Mouse (Mus musculus) 3T3-L1 (cell line): ENCODE measurements around the gene Fbrsl1.

ENCODE experiments used
- DNase-seq: peaks from one replicate; pipeline ENCODE4 v3.0.0-alpha.2; 2015; ENCODE audit warnings: low read depth, low spot score

The Fbrsl1 gene

DNA sequence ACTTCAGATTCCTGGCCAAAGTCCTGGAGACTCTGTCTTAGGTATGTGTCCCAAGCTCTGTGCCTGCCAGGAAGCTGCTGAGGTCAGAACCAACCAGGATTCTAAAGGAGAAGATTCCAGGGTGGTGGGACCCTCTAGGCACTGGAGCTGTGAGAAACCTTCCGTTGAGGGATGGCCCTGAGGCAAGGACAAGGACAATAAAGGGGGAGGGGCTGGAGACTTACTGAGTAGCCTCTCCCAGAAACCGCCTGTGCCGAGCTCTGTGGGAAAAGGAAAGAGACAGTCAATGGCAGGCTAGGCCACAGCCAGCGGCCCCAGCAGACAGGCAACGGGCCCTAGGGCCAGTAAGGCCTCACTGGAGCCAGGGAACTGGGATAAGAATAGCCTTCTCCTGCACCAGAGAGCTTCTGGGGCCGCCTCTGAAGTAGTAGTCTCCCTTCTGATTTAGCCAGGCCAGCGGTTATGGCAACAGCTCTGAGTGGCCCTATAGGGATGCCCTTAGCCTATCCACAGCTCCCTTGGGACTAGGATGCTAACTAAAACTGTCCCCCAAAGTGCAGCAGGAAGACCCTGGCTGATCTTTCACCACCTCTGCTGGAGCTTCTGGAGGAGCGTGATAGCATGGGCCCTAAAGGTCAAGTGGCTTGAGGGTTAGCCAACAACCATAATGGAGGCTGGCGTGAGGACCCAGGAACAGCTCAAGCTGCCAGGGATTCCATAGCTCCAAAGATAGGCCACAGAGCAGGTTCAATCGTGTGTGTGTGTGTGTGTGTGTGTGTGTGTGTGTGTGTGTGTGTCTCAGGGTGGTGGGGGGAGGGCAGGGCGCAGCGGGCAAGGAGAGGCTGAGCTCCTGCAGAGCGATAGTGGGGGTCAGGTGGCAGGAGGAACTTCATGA lies 32.2 kb downstream of the Fbrsl1 start:
- DNase-seq: no peak

DNA sequence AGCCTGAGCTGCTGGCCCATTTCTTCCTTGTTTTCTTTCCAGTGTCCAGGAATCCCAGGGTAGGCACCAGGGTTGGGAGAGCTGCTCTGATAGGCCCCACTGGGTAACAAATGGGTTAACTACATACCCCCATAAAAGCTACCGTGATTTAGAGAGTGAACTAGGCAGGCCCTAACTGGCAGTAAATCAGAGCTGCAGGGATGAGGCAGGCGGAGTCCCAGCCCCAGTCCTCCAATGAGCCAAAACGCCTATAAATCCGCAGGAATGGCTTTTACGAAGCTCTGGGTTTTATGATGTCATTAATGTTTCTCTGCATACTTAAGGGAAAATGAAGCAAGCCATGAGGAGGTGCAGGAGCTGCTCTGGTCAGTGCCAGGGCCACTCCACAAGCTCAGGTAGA lies 33.3 kb downstream of the Fbrsl1 start:
- DNase-seq: no peak

DNA sequence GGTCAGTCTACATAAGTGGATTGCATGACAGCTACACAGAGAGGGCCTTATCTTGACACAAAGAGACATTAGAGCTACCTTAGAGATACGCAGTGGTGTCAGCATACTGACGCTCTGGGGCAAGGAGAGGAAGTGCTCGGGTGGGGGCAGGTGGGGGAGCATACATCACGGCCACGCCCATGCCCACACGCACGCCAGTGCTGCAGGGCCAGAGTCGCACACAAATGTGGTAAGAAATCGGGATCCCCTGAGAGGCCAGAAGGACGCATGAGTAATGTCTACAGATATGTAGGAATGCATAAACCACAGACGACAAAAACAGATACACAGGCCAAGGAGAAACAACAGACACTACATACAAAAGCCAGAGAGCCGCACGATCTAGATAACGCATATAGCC lies 35.3 kb downstream of the Fbrsl1 start:
- peak; percentile 83 for DNase-seq

DNA sequence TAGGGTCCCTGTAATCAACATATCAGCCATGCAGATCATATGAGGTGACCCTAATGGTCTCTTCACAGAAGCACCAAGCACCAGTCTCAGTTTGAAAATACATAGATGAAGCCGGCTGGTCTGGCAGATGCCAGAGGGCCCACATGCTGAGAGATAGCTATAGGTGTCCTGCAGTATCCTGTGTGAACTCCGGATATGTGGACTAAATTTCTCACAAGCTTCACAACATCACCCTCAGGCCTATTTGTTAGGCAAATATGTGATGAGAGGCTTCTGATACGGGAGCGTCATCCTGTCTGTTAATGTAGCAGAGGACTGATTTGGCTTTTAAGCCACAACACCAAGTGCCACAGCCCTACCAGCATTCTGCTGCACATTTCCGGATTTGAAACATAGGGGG lies 37.9 kb downstream of the Fbrsl1 start:
- DNase-seq: no peak

DNA sequence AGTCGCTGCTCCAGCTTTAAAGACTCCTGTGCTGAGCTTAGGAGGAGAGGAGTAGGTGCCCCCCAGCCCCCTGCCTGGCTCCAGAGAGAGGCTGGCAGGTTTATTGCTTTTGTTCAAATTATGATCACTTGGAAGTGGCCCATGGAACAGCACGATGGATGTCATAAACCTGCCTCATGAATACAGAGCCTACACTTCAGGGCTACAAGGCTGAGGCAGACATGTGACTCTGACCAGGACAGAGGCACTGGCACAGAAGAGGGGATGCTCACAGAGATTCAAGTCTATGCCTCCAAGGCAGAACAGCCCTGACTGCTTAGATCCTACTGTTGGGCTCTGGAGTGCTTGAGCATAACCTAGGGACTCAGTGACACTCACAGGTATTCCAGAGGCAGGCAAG lies 39.3 kb downstream of the Fbrsl1 start:
- DNase-seq: no peak

DNA sequence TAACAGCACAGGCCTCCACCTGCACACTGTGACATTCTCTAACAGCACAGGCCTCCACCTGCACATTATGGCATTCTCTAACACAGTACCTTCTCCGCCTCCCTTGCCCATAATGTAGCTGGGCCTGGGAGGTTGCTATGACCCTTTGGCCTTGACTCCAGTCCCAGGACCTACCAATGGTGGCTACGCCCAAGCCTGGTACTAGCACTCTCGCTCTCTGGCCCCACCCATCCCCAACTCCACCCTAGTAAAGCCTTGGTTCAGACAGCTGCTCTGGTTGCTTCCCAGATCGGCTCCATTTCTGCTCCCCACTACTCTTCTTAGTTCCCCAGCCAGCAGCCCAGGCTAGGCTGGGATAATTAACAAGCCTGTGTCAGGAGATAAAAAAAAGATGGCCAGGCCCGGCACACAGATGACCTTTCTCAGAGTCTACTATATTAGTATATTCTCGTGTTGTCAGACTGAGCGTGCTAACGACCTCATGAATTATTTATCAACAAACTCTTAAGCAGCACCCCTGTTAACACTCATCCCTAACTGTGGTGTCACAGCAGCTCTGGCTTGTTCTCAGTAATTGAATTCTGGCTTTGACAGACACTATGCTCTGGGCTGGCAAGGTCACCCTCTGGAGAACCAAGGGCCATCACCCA lies 42.1 kb downstream of the Fbrsl1 start:
- no peak for DNase-seq

DNA sequence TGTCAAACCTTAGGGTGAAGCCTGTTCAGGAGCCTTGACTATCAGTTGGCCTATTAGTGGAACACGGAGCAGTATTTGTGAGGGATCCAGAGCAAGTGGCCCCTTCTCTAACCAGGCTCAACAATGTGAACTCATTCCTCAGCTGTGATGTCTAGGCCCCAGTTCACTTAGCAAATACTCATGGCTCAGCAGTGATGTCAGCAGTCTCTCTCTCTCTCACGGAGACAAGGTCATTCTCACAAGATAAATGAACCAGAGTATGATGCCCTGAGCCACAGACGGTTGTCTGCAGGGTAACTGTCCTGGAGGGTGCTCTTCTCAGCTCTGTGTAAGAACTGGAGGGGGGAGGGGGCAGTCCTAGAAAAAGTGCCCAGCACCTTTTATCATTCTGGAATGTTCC lies 44.4 kb downstream of the Fbrsl1 start:
- no peak for DNase-seq

DNA sequence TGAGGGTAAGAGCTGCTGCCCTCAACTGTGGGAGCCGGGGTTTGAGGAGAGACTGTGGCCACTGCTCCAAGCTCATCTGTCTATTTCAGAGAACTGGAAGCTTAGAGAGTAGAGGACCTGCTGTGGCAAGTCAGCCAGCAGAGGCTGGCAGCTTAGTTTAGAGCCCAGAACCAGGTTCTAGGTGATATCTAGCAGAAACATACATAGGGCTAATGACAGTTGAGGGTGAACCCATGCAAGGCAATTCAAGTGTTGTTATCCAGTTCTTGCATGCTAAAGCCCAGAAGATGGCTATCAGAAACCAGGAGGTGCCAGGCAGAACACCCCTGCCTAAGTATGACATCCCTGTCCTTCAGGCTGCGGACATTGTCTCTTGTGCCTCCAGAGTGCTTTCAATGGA lies 45.7 kb downstream of the Fbrsl1 start:
- DNase-seq: no peak

DNA sequence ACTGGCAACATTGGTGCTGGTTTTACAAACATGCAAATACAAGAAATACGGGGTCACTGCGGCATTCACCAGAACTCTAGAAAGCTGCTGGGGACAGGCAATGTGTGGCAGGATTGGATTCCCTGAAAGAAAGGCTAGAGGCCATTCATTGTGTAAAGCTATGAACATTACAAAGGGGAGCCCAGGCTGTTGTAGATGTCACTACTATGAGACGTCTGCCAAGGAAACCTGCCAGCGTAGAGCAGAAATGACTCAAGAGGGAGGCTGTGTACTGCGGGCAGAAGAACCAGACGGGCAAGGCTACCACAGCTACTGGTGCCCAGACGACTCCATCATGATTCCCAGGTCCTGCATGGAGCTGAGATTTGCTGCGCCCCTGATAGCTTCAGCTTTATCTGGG lies 47.2 kb downstream of the Fbrsl1 start:
- no peak for DNase-seq

DNA sequence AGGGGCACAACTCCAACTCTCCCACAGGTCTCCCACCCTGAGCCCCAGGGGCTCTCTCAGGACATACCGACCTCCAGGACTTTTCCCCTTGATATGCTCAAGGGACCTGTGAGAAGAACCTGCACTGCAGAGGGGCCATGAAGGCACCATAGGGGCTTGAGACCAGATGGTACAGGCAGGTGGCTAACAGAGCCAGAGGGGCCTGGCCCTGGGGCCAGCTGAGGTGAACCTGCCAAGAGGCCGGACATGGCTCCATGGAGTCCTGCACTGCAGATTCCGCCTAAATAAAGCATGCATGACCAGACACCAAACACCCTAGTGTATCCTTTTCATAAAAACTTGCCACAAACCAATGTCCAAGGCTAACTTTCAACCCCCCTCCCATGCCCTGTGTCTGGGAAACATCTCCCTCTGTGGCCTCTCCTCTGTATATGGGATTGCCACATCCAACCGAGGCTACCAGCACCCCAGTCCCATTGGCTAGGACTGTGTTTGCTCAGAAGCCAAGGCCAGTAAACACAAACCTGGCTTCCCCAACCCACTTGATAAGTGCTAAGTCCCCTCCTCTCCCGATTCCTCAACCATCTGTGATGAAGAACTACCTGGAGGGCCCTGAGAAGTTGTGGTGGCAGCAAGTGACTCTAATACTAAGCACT lies 53.2 kb downstream of the Fbrsl1 start:
- no peak for DNase-seq

DNA sequence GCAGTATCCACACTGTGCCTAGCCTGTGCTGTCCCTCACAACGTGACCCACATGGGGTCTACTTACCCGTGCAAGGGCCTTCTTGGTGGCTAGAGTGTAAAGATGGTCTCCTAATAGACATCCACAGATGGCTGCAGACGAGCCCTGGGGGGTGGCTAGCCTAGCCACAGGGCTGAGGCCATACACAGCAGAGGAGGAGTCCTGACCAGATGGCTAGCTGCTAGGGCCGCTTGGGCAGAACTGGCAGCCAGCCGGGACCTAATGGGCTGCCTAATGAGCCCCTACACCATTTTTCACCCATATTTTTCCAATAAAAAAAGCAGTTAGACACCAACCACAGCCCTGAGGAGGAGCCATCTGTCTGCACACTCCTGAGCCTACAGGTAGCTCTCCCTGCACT lies 55.6 kb downstream of the Fbrsl1 start:
- no peak for DNase-seq

DNA sequence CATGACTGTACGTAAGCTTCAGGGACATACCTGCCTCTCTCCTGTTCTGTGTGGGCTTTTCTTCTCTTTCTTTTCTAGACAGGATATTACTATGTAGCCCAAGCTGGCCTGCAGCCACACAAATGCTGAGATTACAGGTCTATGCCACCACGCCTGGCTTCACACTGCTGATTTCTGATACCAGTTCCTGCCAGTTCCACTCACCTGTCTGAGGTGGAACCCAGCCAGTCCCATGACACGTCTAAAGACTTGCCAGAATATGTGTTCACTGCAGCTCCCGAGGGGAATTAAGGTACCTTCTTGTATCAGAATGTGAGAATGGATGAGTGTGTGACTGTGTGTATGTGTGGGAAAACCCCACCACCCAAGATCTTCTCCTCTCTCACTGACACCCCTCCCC lies 57.7 kb downstream of the Fbrsl1 start:
- DNase-seq: no peak

DNA sequence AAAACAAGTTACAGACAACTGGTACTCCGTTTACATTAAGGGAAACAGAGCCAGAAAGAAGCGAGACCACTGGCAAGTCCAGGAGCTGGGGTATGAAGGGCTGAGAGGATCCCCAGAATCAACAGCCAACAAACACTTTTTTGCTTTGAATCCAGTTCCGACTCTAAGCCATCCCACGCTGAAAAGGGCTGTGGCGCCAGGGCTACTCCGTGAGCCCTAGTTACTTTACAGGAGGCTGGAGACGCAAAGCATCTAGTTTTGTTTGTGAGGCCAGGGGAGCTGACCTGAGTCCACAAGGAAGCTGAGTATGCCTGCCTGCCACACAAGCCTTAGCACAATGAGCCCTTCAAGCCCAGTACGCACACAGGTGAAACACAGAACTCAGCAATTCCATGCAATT lies 61.0 kb downstream of the Fbrsl1 start:
- no peak for DNase-seq

DNA sequence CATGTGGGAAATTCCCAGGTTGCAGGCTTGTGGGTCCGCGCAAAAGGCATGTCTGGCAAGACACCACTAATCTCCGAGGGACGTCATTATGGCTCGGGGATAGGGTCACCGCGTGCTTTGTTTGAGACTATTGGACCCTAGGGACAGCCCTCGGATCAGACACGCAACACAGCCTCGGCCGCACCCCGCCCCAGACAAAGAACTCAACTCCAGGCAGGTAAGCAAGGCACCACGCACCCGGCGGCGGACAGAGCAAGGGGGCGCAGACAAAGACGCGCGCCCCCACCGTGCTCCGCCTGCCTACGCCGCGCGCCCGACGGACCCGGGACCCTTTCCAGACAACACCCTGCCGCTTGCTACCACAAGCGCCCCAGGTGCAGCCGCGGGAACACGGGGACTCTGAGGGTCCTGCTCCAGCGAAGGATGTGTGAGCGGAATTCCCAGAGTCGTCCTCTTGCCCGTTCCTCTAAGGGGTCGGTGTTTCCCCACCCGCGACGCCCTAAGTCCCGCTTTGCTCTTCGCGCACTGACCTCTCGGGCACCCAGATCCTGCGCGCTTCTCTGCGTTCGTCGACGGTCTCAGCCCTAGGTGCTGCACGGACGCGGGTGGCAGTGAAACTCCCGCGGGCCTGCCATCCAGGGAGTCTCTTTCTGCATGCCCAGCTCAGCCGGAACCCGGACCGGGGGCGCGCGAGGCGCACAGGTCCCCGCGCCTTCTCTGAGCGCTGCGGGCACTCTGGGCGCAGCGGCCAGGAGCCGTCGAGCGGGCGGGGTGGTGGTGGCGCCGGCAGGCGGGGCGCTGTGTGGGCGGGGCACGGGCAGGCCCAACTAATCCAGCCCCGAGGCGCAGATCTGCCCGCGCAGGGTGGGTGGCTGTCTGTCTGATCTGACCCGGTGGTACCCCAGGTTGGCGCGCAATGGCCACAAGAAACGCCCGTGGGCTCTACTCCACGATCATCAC lies 61.7 kb downstream of the Fbrsl1 start:
- no peak for DNase-seq

DNA sequence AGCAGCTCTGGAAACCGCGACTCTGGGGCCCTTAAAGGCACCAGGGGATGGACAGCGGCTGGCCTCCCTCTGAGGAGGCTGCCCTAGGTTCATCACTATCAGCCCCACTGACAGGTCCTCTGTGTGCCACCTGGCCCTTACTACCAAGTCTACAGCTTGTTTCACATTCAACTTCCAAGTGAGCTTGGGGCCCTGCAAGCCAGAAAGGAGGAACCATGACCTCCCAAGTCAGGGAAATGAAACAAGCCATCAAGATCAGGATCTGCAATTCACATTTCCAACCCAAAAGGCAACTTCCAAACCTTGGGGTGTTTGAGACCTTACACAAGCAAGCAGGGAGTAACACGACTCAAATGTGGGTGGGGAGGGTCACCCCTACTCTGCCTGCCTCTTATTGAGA lies 63.0 kb downstream of the Fbrsl1 start:
- no peak for DNase-seq

DNA sequence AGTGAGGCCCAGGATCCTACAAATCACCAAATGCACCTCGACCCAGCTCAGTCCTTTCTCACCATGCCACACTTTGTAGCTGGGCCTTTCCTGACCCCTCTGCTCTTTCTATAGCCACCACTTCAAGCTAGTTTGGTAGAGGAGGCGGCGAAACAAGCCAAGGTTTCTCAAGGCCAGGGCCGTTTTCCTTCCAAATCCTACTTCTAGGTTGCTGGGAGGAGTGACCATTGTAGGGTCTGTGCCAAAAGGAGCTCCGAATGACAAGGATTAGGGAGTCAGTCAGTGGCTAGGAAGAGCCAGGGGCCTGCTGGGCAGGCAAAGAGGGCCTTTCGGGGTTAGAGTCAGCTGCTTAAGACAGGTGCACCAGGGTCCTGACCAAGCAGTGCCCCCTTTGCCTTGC lies 63.8 kb downstream of the Fbrsl1 start:
- DNase-seq: no peak

DNA sequence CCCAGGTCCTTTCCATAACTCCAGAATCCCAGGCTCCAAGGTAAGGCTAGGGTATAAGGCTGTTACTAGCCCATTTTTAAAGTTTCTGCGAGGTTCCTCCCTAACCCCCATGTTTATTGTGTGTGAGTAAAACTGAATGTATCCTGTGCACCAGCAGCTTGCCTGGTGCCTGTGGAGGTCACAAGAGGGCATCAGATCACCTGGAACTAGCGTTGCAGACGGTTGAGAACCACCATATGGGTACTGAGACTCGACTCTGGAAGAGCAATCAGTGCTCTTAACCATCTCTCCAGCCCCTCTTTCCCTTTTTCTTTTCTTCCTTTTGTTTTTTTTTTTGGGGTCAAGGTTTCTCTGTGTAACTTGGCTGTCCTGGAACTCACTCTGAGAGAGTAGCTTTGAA lies 68.5 kb downstream of the Fbrsl1 start:
- no peak for DNase-seq

DNA sequence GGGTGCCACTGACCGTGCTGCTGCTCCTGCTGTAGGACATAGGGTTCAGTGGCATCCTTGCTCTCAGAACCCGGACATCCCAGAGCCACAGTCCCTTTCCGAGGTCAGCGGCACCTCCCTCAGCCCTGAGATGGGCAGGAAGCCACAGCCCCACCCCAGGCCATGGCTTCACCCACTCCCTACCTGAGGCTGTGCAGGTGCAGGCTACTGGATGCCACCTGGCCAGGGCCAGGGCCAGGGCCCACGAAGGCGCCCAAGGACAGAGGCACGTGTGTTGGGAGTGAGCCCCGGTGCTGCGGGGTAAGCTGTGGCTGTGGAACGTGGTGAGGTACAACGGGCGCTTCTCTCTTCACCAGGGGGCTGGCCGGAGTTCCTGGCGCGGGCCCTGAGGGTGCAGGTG lies 69.2 kb downstream of the Fbrsl1 start:
- no peak for DNase-seq

DNA sequence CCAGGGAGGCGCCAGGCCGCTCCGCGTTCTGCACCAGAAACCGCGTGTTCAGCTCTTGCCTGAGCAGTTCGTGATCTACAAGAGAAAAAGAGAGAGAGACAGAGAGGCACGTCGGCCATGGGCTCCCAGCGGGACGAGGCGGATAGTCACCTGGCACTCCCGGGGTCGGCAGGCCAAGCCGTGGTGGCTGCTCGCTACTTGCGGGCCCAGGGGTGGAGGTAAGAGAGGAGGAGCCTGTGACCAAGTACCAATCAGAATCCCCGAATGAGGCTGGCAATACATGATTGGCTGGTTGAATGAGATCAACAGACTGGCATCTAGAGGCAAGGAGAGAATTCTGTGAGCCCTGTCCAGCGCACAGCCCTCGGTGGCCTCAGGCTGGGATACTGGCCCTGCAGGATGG lies 70.1 kb downstream of the Fbrsl1 start:
- no peak for DNase-seq

DNA sequence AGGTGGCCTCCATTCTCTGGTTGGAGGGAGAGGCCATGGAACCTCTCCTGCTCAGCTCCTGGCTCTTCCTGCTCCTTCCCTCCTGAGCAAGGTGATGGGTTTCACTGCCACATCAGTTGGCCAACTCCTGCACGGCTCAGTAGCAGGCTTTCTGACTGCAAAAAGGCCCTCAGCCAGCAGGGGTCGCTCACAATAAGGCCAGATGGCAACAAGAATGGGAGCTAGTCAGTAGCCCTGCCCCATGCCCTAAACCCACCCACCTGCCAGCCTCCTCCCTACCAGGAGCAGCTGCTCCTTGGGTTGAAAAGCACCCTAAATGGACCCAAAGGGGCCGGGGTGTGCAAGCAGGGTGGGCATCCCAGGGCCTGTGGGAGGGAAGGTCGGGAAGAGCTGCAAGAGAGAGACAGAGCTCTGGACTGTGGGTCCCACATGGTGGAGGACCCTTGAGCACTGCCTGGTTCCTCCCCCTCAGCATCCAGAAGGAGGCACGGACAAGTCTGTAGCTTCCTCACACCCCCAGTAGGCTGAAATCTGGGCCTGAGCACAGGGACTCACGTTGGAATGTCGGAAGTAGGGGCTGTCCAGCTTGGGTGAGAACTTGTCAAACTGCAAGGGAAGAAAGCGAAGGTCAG lies 71.4 kb downstream of the Fbrsl1 start:
- peak; percentile 55 for DNase-seq
